In the genomic region with DNA sequence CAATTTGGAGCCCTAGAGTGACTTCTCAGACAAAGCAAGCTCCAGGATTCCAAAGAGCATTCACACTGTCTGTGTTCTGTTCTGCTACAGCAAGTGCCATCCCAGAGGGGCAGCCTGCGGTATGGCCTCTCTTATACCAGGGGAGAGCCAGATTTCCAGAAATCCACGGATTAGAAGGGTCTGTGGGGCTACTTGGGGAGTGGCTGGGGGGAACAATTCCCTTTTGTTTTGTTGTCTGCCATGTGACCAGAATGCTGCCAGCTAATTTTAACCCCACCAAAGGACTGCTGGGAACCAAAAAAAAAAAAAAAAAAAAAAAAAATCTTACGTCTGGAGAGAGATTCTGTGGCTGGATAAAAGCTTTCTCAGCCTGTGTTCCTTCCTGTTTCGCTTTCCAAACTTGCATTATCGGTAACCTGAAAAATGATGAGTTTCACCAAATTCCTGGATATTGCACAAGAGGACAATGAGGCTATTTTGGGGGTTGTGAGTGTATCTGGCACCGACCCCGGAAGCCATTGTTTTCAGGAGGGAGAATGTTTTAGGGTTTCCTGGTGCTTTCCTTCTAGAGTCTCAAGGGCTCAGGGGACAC, we compare ENCODE assay signal across 9 mouse cellular contexts. TPM values are rescaled to one million over a fixed set of nuclear protein-coding genes. Genes with fewer than 3 reads are reported as not detected.
DNase-seq lines count a peak whose midpoint lies in the region; ATAC-seq lines count a peak whose summit lies in the region.
"Had no signal": no experiment of that assay in that cellular context is flagged by ENCODE, and none has a peak within 500 bp of the region (broad histone marks: within the 10 kb centered on the region; RNA-seq: fewer than 3 reads in every experiment).

No protein-coding gene starts in this region.

- peak overlapping the region; percentile 98 for H3K27ac ChIP-seq in heart, embryonic 13.5 days (replicated peaks)
- H3K27ac ChIP-seq in midbrain, embryonic 14.5 days (replicated peaks; ENCODE audit: low read depth, low read length): peak overlapping the region; percentile 99
- H3K27ac ChIP-seq: liver, embryonic 14.5 days had no signal

- peaks cover 85% of the 10 kb centered on the region for H3K4me1 ChIP-seq in heart, embryonic 13.5 days
- peaks cover 66% of the 10 kb centered on the region for H3K4me1 ChIP-seq in midbrain, embryonic 14.5 days (ENCODE audit: control insufficient read depth, insufficient read depth, low read length)

- H3K4me3 ChIP-seq in heart, embryonic 13.5 days: no peak overlapping the region
- H3K4me3 ChIP-seq in midbrain, embryonic 14.5 days (replicated peaks; ENCODE audit: low read depth, low read length): peak overlapping the region; percentile 32

- no peaks in the 10 kb centered on the region for H3K36me3 ChIP-seq in heart, embryonic 13.5 days
- no peaks in the 10 kb centered on the region for H3K36me3 ChIP-seq in midbrain, embryonic 14.5 days (ENCODE audit: control insufficient read depth, insufficient read depth, low read length)

- ATAC-seq in heart, embryonic 13.5 days (ENCODE audit: extremely low read depth, insufficient number of reproducible peaks, low FRiP score, low TSS enrichment): no peak
- ATAC-seq in midbrain, embryonic 14.5 days (ENCODE audit: low FRiP score, low TSS enrichment): no peak

- H3K27me3 ChIP-seq in heart, embryonic 13.5 days (replicated peaks): no peaks in the 10 kb centered on the region
- no peaks in the 10 kb centered on the region for H3K27me3 ChIP-seq in midbrain, embryonic 14.5 days (ENCODE audit: control insufficient read depth, insufficient read depth, low read length)

- DNase-seq in kidney, adult 11 months: peak; percentile 61
- no peak for DNase-seq in kidney, postnatal 14 days
- peak; percentile 80 for DNase-seq in brain, adult 2 months (ENCODE audit: low read depth, low spot score)
- DNase-seq in kidney, postnatal 10 days: peak; percentile 48
- peak; percentile 68 for DNase-seq in midbrain, embryonic 14.5 days
- DNase-seq in right cerebral cortex, postnatal 36 days (ENCODE audit: low spot score in 2 of 2): no peak
- no peak for DNase-seq in left cerebral cortex, adult 11 months (ENCODE audit: low spot score)

- H3K9me3 ChIP-seq in heart, embryonic 13.5 days: no peaks in the 10 kb centered on the region
- H3K9me3 ChIP-seq in midbrain, embryonic 14.5 days (ENCODE audit: control insufficient read depth, low read length): no peaks in the 10 kb centered on the region

- H3K4me2 ChIP-seq in heart, embryonic 13.5 days: peak overlapping the region; percentile 78
- peak overlapping the region; percentile 69 for H3K4me2 ChIP-seq in midbrain, embryonic 14.5 days (ENCODE audit: low read length)

- WGBS in heart, embryonic 13.5 days: 17% methylated on average over 7 of the region's 7 CpGs
- 7% methylated on average over 7 of the region's 7 CpGs for WGBS in midbrain, embryonic 14.5 days

- peak overlapping the region; percentile 77 for H3K9ac ChIP-seq in heart, embryonic 13.5 days
- H3K9ac ChIP-seq in midbrain, embryonic 14.5 days (replicated peaks; ENCODE audit: low read length): peak overlapping the region; percentile 58
- H3K9ac ChIP-seq: liver, embryonic 14.5 days had no signal

RNA-seq across cellular contexts. Expression of a gene that starts 12.4 kb away (rescaled TPM):
- polyA plus RNA-seq in heart, embryonic 13.5 days (2015; fragmentation: Nextera tagmentation; extraction: Ambion mirVana): 32.7 and 34.1 TPM in 2 replicates
- polyA plus RNA-seq in midbrain, embryonic 14.5 days (2014; fragmentation: Nextera tagmentation; extraction: Ambion mirVana): 71.6 and 80.2 TPM in 2 replicates

RNA-seq across cellular contexts. Expression of a gene that starts 49.8 kb away (rescaled TPM):
- polyA plus RNA-seq in heart, embryonic 13.5 days (2015; fragmentation: Nextera tagmentation; extraction: Ambion mirVana): 18.4 and 21.3 TPM in 2 replicates
- polyA plus RNA-seq in midbrain, embryonic 14.5 days (2014; fragmentation: Nextera tagmentation; extraction: Ambion mirVana): 42.5 and 61.0 TPM in 2 replicates

Comparison
In these comparisons a context has a peak if more than half of its experiments do, and no peak if none do; other contexts are left out.
1. DNase-seq: peak in kidney, adult 11 months (single experiment), brain, adult 2 months (single experiment), kidney, postnatal 10 days (single experiment) and midbrain, embryonic 14.5 days (single experiment); none in kidney, postnatal 14 days (single experiment), right cerebral cortex, postnatal 36 days (0 of 2) and left cerebral cortex, adult 11 months (single experiment).